Mouse (Mus musculus): Measurements from ENCODE around the gene Gjc1.
A peak's percentile ranks its signal among the peaks of the same experiment; 100 is the strongest.

The Gjc1 gene

DNA sequence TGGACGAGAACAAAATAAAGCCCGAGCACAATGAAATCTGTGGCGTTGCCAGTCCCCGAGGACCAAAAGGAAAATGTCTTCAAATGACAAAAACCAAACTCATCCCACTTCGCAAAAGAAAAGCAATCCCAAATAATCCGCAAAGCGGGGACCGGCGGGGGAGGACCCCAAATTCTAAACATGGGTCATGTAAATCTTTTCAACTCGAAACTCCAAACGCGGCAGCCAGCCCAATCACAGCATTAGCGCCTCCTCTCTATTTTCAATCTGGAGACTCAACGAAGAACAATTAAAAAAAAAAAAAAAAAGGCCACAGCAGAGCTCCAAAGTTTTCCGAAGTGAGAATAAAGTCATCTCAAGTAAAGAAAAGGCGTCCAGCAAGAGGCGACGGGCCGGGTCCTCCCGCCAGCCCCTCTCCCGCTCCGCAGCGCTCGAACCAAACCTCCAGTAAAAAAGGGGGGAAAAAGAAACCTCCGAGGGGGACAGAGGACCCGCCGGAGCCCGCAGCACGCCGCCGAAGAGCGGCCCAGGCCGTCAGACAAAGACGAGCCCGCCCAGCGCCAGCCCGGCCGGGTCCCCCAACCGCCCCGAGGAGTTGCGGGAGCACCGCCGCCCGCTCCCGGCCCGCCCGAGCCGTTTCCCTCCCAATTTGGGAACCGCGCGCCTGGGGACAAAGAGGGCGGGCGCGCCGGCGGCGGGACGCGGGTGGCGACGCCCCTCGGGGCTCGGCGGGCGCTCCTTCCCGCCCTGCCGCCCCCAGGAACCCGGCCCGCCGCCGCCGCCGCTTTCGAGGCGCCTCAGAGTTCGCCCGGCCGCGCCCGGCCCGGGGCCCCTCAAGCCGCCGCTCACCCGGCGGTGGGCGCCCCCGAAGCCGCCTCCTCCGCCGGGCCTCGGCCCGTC lies 1.1 kb downstream of the Gjc1 start:
- DNase-seq (ENCODE audit: inconsistent age in 2 of 2, low spot score in 1 of 2) = peak; percentile 45 to 78

DNA sequence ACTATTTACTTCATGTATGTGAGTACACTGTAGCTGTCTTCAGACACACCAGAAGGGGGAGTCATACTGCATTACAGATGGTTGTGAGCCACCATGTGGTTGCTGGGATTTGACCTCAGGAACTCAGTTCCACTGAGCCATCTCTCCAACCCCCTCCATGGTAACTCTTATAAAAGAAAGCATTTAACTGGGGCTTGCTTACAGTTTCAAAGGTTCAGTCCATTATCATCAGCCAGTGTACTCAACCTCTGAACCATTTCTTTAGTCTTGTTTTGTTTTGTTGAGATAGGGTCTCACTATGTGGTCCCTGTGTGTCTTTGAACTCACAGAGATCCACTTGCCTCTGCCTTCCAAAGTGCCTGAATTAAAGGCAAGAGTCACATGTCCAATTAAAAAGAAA lies 4.6 kb downstream of the Gjc1 start:
- DNase-seq (ENCODE audit: inconsistent age in 2 of 2, low spot score in 1 of 2) = no peak

DNA sequence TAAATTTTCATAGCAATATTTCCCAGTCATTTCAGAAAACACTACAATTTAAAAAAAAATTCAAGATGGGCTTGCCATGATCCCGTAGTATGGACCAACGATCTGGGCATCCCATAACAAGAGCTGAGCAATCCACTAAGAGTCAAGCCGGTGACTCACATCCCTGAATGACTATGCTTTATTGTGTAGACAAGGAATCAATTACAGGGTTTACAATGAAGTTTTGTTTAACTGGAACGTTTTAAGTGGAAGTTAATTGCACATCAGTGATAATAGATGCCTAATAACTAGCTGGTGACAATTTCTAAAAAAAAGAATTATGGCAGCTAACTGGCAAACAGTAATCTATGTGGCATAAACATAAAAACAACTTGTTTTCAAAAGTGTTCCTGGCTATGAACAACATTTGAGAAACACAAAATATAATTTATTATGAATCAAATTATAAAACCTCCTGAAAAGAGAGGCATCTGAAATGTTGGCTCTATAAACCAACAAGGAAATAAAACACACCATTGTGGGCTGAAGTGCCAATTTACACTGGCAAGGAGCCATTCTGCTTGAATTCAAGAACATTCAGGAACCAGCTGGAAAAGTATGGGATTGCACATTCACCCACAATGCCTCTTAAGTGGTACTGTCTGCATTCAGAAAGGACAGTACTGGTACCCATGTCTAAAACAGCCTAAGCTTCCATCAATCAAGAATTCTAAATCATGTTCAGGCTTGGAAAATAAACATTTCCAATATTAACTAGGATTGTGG lies 8.6 kb downstream of the Gjc1 start:
- no peak for DNase-seq (ENCODE audit: inconsistent age in 2 of 2, low spot score in 1 of 2)

DNA sequence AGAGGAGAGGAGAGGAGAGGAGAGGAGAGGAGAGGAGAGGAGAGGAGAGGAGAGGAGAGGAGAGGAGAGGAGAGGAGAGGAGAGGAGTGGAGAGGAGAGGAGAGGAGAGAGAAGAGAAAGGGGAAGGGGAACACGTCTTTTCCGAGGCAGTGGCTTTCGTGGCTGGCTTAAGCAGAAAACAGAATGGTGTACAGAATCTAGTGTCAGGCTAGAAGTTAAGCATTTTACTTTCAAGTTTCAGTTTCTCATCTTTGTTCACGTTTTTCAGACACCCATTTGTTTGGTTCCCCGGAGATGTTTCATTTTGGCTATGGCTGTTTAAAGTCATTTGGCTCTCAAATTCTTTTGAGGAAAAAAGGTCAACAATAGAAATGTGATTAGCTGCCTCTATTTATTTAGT lies 11.3 kb downstream of the Gjc1 start:
- no peak for DNase-seq (ENCODE audit: inconsistent age in 2 of 2, low spot score in 1 of 2)

DNA sequence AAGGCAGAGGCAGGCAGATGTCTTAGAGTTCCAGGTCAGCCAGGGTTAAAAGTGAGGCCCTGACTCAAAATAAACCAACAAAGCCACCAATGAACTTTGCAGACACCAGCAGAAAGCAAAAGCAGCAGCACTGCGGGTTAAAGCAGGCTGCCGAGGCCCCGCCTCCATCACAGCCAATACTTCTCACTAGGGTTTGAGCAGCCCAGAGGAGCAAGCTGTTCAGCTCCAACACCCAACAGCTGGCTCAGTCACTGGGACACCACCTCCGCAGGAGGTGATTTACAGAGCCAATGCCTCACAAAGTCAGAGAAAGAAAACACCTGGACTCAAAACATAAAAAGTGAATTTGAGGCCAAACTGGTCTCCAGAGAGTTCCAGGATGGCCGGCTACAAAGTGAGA lies 16.0 kb downstream of the Gjc1 start:
- DNase-seq (ENCODE audit: inconsistent age in 2 of 2, low spot score in 1 of 2) = no peak

DNA sequence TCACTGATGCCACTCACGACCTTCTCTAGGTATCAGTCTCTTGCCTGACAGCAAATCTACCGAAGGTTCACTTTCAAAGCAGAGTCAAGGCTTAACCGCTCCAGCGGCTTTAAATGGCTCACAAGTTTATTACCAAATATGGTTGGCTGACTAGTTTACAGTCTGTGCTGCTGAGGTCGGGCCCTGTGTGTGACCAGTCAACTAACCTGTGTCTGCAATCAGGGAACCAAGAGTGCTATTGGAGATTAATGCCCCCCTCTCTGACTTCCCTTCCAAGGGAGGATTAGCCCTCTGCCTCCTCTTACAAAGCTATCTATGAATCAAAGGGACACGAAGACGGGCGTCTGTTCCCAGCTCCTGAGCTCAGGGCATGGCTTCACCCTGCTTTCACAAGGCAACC lies 25.3 kb downstream of the Gjc1 start:
- peak in 1 of 2 experiments; percentile 22 for DNase-seq (ENCODE audit: inconsistent age in 2 of 2, low spot score in 1 of 2)

DNA sequence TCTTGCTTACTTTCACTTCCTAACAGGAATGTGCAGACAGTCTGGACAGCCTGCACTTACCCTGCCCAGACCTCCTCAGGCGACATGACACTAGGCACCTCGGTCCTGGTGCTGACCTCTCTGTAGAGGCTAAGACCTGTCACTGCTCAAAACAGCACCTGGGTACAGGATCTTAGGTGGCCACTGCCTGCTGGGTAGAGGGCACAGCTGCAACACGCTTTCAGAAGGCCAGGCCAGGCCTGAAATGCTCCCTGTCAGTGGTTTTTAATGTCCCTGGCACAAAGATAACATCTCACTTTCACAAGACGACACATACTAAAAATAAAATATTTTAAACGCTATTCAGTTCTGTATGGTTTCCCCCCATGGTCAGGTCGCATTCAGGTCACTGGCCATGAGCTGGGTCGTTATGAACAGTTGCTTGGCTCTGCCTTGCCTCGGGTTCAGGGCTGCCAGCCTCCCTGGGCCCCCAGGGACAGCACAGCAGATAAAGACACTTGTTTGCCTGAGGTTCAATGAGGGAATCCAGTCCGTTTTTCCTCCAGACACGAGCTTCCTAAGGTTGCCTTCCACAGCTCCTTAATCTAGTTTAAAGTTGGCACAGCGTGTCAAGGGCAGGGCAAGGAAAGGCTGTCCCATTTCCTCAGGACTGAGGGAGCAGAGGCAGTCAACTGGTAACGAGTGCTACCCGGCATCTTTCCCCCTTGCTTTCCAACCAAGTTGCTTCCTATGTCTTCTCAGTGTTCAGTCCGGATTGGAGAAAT lies 27.6 kb downstream of the Gjc1 start:
- peak; percentile 29 to 73 for DNase-seq (ENCODE audit: inconsistent age in 2 of 2, low spot score in 1 of 2)

DNA sequence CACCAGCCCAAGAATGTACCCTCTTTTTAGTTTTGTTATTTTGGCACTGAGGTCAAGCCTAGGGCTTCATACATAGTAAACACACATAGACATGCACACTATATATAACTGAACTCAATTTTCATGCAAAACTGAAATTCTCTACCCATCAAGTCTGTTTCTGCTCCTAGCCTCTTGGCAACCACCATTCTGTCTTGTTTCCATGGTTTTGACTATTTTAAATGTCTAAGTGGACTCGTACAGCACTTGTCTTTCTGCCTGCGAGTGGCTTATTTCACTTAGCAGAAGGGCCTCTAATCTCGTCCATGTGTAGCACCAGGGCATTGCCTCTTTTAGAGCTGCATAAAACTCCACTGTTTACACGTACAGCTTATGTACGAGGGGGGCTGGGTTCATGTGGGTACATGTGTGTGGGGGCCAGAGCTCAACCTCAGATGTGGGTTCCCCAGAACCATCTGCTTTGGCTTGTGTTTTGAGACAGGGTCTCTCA lies 31.8 kb downstream of the Gjc1 start:
- no peak for DNase-seq (ENCODE audit: inconsistent age in 2 of 2, low spot score in 1 of 2)

DNA sequence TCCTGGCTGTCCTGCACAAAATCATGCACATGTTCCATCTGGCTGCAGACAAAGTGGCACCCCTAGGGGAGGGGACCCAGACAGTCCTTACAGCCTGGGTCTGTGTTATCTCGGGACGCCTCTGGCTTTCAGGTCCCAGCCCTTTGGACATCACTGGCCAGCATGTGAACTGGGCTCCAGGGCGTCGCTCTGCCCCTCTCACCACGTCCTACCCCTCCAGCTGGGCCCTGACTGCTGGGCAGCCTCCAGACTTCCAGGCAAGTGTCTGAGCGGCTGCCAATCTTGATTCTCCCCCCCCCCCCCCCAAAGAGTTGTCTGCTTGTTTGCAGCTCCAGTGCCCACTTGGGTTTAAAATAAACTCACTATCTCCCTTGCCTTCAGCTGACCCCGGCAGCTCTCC lies 36.1 kb downstream of the Gjc1 start:
- DNase-seq (ENCODE audit: inconsistent age in 2 of 2, low spot score in 1 of 2) = no peak

DNA sequence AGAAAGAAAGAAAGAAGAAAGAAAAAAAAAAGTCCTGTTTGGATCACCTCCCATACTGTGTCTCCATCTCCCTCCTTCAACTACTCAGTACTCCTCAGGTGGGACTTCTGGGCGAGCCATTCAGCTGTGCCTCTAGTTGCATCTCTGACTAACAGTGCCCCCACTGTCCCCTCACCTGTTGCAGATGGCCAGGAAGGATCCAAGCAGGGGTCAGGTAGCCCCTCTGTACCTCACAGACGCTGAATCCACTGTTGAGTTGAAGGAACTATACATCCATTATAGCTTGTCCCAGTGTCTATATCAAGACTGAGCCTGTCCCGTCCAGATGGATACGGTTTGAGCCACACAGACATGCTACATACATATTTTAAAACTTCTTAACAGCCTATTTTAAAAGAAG lies 38.0 kb downstream of the Gjc1 start:
- no peak for DNase-seq (ENCODE audit: inconsistent age in 2 of 2, low spot score in 1 of 2)

DNA sequence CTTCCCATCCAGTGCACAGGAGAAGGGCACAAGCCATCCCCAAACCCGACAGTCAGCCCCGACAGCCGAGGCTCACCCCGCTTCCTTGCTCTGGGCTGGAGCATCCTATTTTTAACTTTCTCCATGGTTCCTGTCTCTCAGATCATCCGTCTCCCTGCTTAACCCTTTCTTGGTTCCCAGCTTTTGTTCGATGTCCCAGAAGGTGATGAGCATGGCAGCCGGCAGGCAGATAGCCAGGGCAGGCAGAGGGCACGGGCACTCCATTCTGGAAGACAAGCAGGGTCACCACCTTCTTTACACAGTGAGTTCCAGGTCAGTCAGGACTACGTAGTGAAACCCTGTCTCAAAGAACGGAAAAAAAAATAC lies 38.5 kb downstream of the Gjc1 start:
- DNase-seq (ENCODE audit: inconsistent age in 2 of 2, low spot score in 1 of 2) = no peak

DNA sequence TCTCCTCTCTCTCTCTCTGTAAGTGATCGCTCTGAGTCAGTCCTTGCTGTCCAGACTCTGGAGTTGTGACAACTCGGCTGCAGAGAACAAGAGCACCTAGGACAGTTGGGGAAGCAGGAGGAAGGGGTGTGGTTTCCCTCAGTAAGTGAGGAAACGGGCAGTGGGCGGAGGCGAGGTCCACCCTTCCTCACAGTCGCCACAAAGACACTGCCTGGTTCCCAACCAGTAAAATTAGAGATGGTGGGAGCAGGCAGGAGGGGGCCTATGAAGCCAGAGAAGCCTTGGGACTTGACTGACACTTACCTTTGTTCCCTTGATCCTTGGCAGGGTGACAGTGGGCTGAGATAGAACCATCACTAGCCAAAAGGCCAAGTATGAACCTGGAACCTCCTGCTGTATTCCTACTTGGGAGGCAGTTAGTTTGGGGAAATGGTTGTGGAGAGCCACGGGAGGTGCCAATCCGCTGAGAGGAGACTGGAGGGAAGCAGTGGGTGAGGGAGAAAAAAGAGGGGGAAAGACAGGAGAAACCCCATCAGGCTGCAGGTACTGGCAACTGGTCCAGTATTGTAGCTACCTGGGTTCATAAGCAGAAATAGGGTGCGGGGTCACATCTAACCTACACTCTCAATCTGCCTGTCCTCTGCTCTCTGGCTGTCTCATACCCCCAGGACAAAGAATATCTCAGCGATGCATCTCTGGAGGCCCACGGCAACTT lies 39.1 kb downstream of the Gjc1 start:
- DNase-seq (ENCODE audit: inconsistent age in 2 of 2, low spot score in 1 of 2) = peak; percentile 50 to 52

DNA sequence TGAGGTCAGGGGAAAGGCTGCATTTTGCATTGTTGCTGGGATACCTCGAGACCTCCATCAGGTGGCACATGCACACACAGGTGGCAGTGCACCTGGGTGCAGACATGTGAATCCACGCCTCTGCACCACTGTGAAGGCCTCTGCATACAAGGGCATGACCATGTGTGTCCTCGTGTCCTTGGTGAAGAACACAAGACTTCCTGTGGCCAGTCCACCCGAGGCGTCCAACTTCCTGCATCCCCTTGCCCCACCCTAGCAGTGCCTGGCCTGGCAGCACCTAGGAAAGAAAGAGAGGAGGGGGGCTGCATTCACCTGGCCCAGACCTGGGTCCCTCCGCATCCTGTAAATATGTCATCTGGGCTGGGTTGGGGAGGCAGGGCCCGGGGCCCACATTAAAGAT lies 39.7 kb downstream of the Gjc1 start:
- DNase-seq (ENCODE audit: inconsistent age in 2 of 2, low spot score in 1 of 2) = peak in 1 of 2 experiments; percentile 25

DNA sequence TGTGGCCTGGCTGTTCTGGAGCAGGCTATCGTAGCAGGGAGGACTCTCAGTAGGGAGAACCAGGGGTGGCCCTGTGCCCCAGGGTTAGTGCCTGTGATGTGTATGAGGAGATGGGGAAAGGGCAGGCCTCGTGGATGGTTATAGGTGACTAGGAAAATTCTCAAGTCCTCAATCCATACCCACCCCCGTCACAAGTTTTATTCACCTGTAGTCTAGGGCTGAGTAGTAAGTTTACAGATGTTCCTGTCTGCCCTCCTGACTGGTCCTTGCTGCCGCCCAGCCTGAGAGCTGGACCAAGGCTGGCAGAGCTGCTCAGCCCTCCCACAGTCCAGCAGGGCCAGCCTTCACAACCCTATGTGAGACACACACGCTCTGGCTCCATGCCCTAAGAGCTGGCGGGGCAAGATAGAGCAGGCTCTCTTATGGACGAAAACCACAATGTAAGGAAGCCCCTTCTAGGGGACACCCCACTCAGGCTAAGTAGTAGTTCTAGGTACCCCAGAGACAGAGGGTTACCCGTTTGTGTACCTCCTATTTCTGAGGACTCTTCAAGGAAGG lies 40.3 kb downstream of the Gjc1 start:
- peak in 1 of 2 experiments; percentile 5 for DNase-seq (ENCODE audit: inconsistent age in 2 of 2, low spot score in 1 of 2)

DNA sequence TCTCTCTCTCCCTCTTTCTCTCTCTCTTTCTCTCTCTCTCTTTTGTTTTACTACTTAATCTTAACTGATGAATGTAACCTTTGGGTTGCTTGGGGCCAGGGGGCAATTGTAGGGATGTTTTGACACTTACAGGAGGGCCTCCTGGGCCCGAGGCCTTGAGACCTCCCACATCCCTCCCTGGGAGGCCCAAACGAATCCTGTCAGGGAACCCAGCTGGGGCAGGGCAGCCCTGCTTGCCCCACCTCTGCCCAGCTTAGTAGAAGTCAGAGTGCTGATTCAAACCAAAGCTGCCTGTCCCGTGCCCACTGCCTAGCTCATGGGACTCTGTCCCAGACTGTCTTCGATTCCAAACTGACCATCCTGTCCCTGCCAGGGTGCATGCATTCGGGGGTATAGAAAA lies 40.9 kb downstream of the Gjc1 start:
- peak in 1 of 2 experiments; percentile 4 for DNase-seq (ENCODE audit: inconsistent age in 2 of 2, low spot score in 1 of 2)

DNA sequence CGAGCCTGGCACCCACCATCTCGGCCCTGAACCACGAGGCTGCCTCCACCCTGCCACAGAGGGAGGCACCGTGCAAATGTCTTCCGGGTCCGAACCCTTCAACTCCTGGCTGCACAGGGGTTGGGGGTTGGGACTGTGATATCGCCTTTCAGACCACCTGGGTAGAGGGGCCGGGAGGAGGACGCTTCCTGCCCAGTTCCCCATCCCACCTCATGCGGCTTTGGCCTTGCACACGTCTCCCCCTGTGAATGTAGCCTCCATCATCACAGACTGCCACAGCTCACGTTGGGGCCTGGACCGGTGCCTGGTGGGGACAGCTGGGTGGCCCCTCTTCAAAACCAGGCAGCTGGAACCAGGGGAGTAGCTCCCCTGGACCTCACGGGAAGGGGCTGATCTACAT lies 41.3 kb downstream of the Gjc1 start:
- no peak for DNase-seq (ENCODE audit: inconsistent age in 2 of 2, low spot score in 1 of 2)

DNA sequence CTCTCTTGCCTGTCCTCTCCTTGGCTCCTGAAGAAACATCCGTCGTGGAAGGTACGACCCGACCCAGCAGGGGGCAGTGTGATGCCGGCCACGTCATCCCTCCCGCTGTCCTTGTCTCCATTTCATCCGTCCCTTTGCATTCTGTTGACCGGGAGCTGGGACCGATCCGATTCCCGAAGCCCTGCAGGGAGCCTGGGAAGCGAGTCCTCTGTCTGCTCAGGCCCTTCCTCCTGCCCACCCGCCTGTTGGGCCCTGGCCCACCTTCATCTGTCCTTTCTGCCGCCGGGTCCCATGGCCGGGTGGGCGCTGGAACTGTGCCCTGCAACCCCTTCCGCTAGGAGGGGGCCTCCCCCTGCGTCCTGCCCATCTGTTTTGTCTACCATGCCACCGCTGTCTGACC lies 41.9 kb downstream of the Gjc1 start:
- peak; percentile 88 to 95 for DNase-seq (ENCODE audit: inconsistent age in 2 of 2, low spot score in 1 of 2)

DNA sequence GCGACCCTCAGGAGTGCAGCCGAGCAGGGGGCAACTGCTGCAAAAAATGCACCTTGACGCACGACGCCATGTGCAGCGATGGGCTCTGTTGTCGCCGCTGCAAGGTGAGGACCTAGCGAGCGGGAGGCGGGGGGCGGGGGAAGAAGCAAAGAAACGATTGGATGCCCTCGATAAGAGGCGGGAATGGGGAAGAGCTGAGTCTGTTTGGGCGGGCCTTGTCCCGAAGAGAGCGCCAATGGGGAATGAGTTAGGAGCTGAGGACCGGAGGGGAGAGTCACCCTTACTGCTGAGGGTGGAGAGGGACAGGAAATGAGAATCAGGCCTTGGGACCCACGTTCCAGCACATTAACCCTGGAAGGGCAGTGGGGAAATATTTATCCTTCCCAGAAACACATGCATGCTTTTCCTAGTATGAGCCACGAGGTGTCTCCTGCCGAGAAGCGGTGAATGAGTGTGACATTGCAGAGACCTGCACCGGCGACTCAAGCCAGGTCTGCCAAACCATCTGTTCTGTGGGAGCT lies 44.8 kb downstream of the Gjc1 start:
- peak; percentile 89 to 94 for DNase-seq (ENCODE audit: inconsistent age in 2 of 2, low spot score in 1 of 2)

DNA sequence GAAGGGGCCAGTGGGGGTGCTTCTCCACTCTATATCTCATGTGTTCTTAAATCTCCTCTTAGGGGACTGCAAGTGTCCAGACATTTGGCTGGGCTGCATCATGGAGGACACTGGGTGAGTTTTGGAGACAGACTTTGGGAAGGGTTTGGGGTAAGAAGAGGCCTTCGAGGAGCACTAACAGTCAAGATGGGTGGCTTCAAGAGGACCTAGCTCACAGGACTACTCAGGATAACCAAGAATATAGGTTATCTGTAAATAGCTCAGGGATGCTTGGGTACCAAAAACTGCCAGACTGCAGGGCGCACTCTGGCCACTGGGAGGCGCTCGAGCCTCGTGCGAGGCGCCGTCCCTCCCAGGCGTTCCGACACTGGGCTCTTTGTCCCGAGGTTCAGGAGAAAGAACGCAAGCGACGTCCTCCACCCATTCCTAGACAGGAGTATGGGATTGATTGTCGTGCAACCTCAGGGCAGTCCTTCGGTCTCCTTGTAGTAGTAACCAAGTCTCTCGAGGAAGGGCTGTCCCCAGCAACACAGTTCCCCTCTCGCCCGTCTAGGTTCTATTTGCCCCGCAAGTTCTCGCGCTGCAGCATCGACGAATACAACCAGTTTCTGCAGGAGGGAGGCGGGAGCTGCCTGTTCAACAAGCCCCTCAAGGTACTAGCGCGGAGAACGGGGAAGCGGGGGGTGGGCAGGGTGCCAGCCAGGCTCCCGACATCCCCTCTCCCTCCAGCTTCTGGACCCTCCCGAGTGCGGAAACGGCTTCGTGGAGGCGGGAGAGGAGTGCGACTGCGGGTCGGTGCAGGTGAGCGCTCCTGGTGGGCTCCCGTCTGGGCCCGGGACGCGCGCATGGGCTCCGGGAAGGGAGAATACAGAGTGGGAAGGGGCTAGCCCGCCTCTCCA lies 45.5 kb downstream of the Gjc1 start:
- DNase-seq (ENCODE audit: inconsistent age in 2 of 2, low spot score in 1 of 2) = peak; percentile 88 to 95

Data from adrenal gland, adult (tissue).